Mouse (Mus musculus) urinary bladder, postnatal 4 days (tissue): ENCODE measurements around the gene Znrf2.
"Not testable (repeated sequence)": the region's sequence is repeated elsewhere in the genome, so short reads cannot be mapped to it uniquely, and the experiment has no call there.

ENCODE experiments used
- DNase-seq, 2 experiments: peaks; one replicate each; pipeline ENCODE4 v3.0.0; 2021 to 2022; ENCODE audit warnings: low spot score in 2 of 2

Znrf2 gene

DNA sequence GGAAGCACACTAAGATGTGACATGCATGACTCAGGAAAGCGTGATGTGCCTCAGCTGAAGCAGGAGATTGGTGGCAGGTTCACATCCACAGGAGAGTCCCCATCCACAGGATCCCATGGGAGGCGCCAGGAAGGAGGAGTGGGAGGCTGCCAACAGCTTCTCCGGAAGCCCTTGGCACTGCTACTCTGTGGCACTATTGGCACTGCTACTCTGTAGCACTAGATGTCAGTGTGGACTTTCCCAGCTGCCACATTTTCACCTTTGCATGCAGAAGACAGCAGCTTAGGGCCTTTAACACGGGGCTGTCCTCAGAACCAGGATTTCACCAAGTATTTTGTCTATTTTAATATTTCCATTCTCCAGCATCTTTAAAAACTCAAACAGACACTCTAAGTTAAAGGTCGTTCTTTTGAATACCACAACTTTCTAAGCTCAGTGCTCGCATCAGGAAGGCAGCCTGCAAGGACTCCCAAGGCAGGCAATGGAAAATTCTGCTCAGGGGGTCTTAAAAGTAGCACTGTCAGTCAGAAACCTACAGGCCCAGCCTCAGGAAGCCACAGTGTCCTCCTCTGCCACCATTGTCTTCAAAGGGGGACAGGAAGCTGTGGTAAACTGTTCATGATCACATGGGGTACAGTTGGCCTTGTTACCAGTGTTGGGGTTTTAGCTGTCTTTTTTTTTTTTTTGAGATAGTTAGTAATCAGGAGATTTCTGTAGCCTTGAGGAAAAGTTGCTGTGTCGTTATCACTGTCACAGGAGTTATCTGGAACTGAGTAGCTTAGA lies 7.0 kb upstream of the Znrf2 start:
- no peak for DNase-seq

DNA sequence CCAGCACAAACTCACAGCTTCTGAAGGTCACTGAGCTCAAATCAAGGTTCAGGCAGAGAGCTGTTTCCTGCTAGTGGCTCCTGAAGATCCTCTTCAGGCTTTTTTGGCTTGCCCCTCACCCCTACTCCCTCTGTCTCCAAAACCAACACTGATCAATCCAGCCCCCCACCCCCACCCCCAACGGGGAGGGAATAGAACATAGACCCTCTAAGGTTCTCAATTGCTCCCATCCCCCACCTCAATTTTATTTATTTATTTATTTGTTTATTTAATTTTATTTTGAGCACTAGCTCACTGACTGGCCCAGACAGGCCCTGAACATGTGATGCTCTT lies 6.4 kb upstream of the Znrf2 start:
- DNase-seq, result no peak

DNA sequence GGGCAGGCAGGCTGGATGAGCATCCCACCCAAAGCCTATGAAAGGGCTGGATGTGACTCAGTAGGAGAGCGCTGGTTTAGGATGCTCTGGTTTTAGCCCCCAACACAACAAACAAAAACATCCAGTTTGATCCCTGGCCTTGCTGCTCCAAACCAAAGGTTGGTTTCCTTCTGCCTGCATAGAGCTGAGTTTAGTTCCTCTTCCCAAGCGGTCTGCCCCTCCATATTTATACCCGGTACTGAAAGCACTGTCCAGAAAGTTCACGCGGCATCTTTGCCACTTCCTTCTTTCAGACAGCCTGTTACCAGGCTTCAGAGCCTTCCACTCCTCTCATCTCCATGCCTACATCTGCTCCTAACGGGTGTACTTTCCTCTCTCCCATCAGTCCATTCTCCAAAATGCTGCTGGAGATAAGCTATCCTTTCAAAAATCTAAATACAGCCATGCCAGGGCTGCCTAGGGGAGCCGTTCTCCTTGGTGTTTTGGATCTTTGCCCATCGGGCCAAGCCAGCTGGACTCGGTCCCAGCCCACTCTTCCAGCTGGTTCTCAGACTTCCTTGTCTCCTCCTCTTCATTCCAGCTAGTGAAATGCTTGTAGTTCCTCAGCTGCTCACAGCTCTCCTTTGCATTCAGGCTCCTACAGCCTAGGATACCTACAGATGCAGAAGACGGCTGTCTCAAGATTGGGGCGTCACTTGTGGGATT lies 5.0 kb upstream of the Znrf2 start:
- DNase-seq, result peak in 1 of 2 experiments; percentile 37

DNA sequence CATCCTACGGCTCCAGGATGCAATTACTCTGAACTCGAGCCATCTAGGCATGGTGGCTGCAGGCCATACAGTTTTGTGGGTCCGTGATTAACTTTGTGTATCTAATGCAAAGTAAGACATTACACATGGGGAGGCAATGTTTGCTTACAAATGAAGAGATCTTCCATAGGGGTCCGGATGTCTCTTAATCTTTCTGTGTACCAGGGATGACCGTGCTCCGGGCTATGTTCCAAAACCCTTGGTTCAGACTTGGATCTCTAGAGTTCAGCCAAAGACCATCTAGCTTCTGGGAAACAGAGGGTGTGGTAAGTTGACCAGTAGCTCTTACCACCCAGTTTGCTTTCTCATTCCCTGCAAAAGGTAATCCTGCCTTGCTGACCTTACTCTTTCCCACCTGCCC lies 4.4 kb upstream of the Znrf2 start:
- peak in 1 of 2 experiments; percentile 32 for DNase-seq

DNA sequence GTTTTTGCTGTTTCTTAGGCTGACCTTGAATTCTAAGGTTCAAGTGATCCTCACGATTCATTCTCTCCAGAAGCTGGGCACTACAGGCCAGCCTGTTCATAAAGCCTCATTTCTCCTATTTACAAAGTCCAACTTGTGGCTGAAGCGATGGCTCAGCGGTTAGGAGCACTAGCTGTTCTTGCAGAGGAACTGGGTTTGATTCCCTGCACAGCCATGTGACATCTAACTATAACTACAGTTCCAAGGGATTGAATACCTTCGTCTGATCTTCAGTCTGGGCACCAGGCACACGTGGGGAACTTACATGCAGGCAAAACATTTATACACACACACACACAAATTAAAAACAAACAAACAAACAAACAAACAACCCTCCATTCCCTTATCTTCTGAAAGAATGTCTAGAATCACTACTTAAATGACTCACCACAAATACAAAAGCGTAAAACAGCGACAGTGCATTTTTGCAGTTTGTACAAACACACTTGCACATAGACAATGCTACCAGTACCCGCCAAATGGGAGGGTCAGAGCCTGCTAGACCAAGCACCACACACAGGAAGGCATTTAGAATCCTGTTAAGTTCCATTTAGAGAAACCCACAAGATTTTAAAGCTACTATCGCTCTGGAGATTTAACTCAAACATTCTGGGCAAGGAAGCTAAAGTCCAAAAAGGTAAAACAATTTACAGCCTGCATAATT lies 1.1 kb upstream of the Znrf2 start:
- DNase-seq, result no peak

DNA sequence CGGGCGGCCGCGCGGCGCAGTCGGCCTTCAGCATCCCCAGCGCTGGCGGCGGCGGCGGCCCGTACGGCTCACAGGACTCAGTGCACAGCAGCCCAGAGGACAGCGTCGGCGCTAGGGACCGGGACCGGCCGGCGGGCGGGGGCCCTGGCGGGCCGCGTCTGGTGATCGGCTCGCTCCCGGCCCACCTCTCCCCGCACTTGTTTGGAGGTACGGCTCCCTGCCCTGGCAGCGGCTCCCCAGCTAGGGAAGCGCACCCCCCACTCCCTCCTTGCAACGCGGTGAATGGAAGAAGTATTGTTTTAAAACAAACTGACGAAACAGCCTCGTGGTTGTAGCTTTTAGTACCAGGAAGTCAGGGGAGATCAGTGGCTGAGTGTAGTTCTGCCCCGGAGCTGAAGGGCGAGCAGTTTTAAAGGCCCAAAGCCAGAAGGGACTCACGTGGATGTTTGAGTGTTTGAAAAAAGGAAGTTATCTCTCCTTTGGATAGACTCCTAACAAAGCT lies 601 bp downstream of the Znrf2 start:
- DNase-seq, result peak in 1 of 2 experiments; percentile 51

DNA sequence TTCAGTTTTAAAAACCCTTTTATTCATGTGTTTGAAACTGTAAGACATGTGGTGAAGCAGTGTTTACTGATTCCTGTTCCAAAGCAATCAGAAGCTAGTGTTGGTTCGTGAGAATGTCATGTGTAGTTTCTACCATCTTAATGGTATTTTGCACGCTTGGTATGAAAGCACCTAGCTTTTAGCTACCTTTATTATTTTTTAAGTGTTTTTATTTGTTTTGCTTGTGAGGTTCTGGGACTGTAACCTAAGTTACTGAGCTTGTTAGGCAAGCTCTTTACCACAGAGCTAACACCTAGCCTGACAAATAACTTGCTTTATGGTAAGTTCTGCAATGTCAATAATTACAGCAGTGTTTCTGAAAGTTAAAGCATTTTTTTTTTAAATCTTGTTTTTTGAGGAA lies 1.7 kb downstream of the Znrf2 start:
- DNase-seq, result no peak

DNA sequence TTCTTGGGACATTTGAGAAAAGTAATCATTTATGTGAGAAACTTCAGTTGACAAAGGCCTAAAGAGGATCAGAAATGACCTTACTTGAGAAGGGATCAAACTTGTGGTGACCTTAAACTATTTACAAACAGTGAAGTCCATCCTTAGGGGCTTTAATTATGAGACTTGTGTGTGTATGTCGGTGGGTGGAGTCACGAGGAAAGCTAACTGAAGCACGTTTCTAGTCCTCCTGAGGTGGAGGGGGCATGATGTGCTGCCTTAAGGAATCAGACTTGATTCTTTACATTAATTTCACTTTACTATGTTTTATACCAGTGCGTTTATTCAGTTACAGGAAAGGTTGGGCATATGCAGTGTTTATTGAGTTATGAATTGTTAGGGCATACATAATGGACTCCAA lies 2.6 kb downstream of the Znrf2 start:
- no peak for DNase-seq

DNA sequence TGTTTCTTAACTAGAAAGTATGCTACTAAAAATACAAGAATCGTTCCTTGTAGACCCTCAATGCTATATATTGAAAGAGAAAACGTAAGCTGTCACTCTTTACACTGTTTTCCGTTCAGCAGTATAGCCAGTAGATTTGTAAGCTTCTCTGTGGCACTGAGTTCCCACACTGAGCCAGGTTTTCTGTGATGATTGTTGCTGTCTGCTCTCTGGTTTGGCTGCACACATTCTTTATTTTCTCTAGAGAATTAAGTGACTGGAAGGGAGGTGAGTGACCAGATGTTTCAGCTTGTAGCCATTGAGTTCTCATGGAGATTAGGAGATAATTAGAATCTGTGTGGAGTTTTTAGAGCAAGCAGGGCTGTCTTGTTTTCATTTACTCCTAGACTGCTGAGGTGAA lies 3.0 kb downstream of the Znrf2 start:
- no peak for DNase-seq

DNA sequence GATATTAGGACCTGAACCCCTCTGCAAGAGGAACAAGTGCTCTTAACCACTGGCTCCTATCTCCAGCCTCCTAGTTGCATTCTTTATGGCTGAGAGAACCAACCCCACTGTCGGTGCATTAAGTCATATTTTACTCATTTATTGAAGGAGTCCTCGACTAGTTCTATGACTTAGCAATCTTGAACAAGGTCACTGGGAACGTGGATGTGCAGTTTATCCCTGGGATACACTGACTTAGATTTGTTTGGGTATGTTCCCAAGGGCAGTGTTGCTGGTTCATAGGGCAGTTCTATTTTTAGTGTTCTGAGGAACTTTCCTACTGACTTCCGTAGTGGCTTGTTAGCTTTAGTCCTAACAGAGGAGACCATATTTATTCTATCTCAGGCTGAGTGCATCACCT lies 5.6 kb downstream of the Znrf2 start:
- DNase-seq, result no peak

DNA sequence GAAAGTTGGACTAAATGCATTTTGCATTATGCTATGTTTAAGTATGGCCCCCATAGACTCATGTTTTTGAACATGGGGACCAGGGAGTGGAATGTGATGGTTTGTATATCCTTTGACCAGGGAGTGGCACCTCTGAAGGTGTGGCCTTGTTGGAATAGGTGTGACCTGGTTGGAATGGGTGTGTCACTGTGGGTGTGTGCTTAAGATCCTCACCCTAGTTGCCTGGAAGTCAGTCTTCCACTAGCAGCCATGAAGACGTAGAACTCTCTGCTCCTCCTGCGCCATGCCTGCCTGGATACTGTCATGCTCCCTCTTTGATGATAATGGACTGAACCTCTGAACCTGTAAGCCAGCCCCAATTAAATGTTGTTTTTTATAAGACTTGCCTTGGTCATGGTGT lies 7.8 kb downstream of the Znrf2 start:
- not testable (repeated sequence) for DNase-seq

DNA sequence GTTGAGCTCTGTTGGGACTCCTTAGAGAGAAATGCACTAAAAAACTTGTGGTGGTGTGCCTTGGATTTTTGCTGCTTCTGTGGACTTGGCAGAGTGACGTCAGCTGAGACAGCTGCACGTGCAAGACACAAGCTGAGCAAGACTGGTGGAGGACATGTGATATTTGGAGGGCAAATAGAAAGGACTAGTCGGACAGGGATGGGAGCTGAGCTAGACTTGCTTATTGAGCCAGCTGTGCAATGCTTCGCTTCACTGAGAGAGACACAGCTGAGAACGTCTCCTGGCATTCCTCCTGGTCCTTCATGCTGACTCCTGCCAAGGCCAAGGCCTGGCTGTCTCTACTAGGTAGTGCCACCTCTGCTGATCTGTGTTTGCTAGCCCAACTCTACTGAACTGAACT lies 10.8 kb downstream of the Znrf2 start:
- no peak for DNase-seq

DNA sequence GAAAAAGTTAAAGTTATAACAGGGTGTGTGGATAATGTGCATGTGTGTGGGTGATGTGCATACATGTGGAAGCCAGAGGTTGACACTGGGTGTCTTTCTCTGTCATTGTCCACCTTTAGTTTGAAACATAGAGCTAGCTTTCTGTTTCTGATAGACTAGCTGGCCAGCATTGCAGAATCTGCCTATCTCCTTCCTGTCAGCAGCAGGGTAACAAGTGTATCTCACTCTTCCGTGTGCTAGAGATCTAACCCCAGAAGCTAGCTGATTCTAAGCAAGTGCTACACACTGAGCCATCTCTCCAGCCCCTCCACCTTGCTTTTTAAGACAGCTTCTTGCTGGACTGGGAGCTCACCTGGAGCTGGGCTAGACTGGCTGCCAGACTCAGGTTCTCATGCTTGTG lies 11.6 kb downstream of the Znrf2 start:
- no peak for DNase-seq

DNA sequence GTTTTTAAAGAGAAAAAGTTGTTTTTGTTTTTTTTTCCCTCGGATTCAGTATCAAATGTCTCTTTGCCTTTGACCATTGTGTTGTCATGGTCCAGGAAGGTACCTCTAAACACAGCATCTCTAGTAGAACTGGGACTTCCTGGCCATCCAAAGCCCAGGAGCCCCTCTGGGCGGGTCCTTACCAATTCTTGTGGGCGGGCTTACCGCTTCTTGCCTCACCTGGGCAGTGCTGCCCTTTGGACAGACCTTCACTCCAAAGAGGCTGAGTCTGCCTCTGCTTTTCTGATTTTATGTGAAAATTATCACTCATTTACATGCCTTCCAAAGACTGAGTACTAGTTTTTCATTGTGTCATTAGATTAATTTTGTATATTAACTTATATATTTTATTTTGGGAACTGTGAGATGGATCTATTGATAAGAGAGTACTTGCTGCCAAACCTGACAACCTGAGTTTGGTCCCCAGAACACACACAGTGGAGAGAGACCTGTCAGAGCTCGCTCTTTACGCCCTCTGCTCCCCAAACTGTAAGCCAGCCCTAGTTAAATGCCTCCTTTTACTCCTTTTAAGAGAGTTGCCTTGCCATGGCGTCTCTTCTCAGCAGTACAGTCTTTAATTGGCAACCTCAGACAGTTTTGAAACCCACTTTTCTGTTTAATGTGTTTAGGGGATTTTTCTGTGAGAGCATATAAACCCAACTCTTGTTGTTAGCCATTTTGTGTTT lies 13.5 kb downstream of the Znrf2 start:
- no peak for DNase-seq

DNA sequence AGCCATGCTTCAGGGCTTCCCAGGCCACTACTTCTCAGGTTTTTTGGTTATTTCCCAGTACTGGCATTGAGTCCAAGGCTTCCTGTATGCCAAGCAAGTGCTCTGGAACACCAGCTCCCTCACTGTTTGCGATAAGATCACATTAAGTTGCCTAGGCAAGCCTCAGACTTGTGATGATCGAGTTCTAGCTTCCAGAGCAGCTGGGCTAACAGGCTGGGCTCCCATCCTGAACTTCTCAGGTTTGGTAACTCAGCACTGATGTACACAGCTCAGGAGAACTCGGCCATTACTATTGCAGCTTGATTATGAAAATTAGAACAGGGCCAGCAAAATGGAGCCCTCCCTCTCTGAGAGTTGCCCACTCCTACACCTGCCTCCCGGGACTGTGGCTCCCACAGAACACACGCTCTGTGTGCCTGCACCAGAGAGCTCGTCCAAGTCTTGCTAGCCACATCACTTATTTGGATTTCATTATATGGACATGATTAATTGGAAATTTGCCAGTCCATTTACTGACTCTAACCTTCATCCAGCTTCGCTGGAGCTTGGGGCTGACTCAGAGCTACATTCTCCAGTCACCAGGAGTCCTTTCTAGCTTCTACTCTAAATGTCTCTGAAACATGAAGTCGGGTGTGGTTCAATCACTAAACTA lies 14.5 kb downstream of the Znrf2 start:
- no peak for DNase-seq

DNA sequence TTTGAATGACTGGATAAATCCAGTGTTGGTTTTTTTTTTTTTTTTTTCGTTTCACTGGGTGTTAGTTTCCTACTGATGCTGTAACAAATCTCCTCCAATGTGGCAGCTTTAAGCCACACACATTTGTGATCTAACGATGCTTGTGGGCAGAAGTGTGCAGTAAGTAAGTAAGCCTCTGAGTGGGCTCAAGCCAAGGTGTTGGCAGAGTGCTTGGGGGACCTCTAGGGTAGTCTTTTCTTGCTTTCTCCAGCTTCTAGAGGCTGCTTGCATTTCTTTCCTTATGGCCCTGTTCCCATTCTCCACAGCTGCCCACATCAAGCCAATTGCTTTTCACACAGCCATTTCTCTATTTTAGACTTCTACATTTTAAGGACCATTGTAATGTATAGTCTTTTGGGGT lies 16.7 kb downstream of the Znrf2 start:
- no peak for DNase-seq

DNA sequence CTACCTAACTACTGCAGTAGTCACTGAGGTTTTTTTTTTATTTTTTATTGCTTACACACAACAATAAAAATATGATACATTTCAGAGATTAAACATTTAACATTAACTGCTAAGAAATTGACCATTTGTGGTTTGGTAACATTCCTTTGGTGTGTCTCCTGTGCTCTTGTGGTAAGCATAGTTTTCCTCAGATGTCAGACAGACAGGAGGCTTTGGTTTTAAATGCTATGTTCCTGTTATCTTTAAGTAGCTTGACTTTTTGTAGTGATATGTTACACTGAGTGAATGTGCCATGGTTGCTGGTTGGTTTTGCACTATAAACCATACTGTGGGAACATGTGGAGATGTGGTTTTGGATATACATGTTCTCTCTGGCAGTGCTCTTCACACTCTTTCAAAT lies 19.9 kb downstream of the Znrf2 start:
- DNase-seq, result no peak

DNA sequence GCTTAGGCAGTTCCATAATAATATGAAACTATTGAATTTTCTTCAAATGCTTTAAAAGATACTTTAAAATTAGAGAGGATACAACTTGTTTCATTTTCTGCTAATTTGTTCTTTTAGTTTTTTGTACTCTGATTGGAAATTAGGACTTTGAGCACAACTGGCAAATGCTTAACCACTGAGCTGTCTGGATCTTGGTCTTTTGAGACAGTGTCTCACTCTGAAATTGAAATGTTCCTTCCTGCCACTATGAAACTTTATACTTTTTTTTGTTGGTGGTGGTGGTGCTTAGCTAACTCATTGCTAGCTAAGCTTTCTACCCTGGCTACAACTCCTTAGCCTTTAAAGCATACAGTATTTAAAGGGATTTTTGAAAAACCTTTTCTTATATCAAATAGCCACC lies 24.7 kb downstream of the Znrf2 start:
- DNase-seq, result no peak

DNA sequence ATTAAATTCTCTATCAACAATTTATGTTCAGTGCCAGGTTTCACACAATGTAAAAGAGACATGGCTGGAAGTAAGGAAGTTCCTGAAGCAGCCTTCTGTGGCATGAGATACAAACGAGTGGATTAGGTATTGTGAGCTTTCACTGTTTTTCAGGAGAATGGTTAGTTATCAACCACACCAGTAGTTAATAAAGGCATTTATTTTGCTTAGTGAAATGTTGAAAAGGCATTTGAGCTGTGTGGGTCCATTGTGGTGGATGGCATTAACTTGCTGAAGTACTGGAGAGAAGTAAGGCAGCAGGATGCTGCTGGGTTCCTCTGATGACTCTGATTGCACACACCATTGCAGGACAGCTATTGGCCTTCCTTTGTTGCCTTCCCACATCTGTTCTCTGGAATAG lies 25.3 kb downstream of the Znrf2 start:
- DNase-seq, result no peak

DNA sequence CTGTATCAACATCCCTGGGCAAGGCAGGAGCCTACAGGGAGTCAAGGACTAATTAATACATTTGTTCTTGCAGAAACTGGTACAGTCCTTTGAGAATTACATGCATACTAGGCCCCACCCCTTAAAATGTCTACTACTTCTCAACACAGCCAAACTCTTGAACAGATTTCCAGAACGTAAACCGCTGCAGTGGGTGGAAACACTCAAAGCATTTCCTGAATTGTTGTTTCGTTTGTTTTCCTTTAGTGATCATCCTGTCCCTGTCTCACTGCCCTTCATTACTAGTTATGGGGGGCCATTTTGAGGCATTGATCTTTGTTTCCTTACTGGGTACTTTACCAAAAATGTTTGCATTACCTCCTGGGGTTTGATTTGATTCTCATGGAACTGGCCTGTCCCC lies 31.8 kb downstream of the Znrf2 start:
- DNase-seq, result no peak
